Mouse (Mus musculus): ENCODE results near the gene Rab7b.

Rab7b gene

DNA sequence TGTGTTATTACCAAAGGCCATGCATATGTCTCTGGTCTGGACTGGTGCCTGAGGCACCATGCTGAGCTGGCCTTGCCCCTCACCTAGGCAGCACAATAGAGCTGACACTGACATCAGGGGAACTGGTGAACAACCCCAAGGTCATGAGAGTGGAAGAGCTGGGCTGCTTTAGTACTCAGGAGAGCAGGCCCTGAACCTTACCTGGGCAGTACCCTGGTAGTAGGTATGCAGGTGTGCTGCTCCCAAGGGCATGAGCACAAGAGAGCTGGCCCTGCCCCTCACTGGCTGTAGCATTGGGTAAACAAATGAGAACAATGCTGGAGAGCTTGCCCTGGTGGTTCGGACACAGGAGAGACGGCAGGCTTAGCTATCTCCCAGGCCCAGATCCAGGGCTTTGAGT is 6.8 kb downstream of the Rab7b start:
- DNase-seq (ENCODE audit: low read depth, low spot score) = no peak

DNA sequence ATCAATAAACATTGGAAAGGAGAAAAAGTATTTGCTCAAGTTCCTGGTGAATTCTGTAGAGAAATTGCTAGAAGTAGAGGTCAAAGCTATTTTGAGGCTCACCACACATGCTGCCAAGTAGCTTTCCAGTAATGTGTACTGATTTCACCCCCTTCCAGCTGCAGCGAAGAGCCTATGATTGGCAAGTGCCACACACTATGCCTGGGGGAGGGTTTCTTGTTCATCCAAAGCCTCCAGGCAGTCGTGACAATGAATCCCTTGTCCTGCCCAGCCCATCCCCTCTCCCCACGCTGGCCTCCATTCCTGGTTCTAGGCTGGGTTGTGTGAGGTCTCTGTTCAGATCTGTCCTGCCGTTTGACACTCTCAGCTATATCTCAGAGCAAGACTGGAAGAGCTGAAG is 7.8 kb downstream of the Rab7b start:
- no peak for DNase-seq (ENCODE audit: low read depth, low spot score)

DNA sequence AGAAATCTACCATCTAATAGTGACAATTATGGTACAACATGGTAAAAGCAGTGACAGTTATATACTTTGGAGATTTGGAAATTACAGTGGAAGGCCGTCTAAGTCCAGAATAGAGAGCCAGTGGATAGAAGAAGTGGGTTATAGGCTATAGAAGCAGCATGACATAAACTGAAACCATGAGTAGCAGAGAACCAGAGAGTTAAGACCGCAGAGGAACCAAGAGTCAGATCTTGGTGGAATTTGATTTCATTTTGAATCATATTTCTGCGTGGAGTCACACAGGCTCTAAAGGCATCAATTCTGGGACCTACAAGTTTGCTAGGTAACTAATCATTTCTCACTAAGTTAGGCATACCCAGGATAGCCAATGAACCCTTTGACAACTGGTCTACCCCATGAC is 10.3 kb downstream of the Rab7b start:
- no peak for DNase-seq (ENCODE audit: low read depth, low spot score)

DNA sequence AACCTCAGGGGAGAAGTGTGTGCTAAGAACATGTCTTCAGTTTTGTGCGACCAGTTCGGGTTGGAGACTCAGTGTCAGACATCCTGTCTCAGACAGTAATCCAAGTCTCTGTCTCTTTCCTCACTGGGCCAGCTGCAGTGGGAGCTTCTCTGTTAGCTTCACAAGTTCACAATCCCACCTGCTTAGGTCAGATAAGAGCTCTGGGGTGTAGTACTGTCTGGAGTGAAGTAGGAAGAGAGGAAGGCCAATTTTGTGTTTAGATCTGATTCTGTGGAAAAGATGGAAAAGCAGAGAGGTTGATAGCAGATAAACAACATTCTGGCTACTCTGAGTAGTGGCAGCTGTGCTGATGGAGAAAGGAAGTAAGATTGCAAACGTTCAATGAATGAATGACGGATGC is 11.1 kb downstream of the Rab7b start:
- no peak for DNase-seq (ENCODE audit: low read depth, low spot score)

DNA sequence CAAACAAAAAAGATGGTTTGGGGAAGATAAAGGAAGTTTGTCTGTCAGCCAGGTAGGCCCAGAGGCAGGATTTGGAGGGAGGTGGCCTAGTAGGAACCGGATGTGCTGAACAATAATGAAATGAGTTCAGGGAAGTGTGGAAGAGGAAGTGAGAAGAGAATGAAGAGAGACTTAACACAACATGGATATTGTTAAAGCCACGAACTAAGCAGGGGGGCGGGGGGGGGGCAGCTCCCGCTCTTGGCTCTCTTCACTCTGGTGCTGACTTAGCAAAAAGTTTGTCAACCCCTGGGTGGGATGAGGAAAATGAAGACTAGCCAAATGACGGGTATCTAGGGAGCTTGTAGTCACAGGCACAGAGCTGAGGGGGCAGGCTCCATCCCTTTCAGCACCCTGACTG is 12.0 kb downstream of the Rab7b start:
- no peak for DNase-seq (ENCODE audit: low read depth, low spot score)

DNA sequence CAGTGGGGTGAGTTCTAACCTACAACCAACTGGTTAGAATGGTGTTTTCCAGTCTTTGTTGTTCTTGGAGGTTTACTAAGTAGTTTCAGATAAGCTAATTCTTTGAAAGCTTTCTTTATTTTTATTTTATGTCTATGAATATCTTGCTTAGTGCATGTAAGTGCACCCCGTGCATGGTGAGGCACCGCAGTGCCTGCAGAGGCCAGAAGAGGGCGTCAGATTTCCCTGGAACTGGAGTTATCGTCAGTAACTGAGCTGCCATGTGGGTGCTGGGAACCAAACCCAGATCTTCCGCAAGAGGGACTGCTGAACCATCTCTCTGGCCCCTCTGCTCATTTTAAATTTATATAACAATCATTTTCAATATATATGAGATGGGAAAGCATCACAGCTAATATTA is 12.9 kb downstream of the Rab7b start:
- DNase-seq (ENCODE audit: low read depth, low spot score) = no peak

DNA sequence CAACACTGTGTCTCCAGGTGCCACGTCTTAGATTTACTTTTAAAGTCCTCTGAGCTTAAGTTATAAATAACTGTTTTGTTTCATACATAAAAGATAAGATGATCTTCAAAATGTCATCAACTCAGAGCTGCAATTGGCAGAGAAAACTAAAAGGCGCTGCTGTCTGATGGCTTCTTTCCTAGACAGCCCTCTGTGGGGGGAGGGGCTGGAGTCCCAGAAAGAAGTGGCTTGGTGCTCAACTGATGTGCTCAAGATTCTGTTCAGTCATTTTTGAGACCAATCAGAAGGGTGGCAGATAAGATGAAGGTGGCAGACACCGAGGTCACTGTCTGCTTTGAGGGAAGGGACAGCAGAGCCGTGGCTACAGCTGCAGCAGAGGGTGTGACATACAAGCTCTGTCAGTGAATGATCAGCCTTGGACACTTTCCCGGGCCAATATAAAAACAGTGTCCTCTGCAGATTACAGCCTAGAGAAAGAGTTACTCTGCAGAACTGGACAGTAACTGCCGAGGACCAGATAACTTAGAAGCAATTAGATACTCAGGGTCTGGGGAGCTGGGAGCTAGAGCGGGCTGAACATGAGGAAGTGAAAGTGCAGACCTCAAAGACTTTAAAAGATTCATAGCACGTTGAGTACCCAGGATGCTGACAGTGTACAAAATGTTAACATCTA is 13.7 kb downstream of the Rab7b start:
- no peak for DNase-seq (ENCODE audit: low read depth, low spot score)

DNA sequence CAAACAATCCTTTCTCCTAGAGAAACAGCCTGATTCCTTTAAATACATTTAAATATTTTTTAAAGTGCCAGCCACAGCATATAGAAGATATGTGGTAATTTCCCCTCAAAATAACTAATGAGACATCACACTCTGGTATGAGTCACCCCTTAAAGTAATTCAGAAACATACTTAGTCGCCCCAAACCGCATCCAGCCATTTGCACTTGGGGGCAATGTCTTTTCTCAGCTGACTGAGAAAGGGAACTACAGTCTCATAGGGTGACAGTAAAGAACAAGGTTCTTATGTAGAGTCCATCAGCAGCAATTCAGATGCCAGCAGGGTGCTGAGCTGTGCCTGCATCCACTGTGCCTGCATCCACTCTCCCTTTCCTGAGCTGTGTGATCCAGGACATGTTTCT is 15.0 kb downstream of the Rab7b start:
- DNase-seq (ENCODE audit: low read depth, low spot score) = no peak

DNA sequence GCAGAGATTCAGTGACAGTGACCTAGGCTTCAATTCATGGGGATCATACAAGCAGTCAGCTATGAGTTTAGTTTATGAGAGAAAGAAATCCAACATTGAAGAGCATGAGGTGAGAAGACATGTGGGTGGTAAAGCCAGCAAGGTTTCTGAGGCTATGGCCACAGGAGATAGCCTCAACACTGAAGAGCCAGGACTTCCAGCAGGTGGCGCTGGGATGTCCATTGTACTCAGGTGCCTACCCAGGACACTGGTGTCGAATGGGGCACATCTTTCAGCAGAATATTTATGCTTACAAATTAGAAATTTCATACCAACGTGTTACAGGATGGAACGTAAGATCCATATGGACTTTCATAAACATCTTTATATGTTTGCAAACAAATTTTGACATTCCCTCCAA is 19.8 kb downstream of the Rab7b start:
- DNase-seq (ENCODE audit: low read depth, low spot score) = peak; percentile 77

DNA sequence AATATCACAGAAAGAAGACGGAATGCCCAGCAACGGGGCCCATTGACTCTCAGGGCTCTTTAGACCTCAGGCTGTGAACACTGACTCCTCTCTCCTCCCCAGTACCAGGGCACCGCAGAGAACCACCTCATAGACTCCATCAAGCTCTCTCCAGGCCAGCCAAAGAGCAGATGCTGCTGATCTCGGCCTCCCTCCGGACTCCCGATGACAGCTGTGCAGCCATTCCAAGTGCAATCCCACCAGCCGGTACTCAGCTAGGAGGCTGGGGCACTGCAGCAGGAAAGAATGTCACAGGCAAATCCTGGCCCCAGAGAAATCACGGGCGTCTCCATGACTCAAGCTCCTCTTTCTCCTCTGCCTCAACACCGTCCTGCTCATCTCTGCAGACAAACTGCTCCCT is 23.0 kb downstream of the Rab7b start:
- DNase-seq (ENCODE audit: low read depth, low spot score) = no peak

DNA sequence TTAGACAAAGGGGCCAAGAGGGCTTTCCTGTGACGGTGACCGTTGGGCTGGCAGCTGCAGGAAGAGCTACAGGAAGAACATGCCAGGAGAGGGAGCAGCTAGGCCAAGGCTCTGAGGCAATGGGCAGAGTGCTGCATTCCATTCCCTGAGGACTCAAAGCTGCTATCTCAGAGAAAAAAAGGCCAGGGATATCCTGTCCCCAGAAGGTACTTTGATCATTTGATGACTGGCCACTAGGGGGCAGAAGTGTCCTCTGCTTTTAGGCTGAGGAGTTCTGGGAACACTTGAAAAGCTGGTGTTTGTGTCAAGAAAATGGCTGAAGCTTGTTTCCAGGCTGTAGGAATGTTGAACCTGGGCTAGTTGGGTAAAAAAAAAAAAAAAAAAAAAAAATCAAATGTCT is 23.9 kb downstream of the Rab7b start:
- DNase-seq (ENCODE audit: low read depth, low spot score) = peak; percentile 94

DNA sequence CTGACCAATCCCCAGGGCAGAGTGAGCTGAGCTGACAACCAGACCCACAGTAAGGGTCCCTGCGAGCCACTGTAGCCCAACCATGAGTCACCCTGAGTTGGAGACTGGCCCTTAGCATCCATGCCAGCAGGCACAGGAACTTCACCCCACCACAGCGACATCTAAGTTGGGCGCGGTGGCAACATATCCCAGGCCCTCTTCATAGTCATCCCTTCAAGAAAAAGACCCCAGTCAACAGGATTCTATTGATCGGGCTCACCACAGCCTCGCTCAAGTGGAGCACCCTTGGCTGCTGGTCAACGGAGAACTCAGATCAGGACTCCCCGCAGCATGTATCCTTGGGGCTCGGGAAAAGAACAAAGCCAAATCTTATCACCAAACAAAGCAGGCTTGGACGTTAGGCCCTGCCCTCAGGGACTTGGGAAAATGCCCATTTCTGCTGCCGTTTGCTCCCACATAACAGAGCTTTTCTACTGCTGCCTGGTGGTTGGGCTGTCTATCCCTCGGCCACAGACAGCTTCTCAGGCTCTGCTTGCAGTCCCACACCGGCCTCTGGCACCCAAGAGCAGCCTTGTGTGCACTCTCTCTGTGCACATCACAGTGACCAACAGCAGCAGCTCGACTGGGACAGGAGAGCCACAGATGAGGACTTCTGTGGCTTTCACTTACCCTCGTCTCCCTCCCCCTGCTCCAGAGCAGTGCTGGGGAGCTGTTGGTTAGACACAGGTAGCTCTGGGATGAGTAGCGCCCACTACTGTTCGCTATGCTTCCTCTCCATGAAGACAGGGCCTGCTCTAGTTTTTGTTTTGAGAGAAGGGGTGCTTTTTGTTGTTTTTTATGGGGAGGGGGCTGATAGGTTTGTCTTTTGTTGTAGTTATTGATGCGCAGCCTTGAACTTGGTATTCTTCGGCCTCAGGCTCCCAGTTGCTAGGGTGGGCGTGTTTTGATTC is 26.2 kb downstream of the Rab7b start:
- DNase-seq (ENCODE audit: low read depth, low spot score) = peak; percentile 47

DNA sequence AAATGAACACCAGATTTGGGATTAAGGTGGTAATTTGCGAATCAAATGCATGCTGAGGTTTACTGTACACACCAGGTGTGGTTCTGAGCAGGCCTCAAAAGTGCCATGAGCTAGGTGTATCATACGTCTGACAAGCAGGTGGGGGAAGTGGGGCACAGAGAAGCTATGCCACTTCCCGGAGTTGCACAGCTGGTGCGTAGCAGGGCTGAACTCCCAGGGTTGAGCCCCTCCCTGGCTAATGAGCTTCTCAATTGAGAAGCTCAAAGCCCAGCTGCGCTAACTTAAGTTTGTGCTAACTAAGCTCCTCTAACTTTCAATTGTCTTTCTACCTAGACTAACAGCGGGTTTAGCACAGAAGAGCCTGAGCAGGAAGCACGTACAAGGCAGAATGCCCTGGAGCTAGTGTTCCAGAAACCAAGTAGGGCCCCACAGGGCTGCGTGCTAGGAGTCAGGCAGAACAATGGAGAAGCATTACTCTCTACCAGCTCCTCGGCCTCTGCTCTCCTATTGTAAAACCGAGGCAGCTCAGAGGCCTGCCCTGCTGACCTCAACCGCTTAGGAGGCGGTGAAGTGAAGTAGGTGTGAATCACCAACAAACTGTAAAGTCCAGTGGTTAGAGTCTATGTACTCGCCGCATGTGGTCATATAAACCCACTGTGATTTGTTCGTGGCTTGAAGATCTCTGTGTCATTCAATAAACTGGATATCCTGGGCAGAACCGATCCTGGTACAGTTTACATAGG is 30.6 kb downstream of the Rab7b start:
- DNase-seq (ENCODE audit: low read depth, low spot score) = no peak

DNA sequence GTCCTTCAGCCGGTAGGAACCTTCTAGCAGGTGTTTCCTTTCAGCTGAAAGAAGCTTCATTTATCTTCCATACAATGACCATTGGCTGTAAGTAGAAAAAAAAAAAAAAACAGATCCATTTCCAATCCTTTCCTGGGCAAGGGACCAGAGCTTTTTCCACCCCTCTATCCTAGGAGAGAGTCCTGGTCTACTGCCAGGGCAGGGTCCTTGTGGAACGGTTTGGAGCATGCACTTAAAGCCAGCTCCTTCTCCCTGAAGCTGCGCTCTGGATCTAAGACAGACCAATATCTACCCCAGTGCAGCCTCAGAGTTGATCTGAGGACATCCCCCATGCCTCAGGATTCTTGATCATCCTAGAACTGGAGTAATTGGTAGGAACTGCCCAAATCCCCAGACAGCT is 33.5 kb downstream of the Rab7b start:
- no peak for DNase-seq (ENCODE audit: low read depth, low spot score)

DNA sequence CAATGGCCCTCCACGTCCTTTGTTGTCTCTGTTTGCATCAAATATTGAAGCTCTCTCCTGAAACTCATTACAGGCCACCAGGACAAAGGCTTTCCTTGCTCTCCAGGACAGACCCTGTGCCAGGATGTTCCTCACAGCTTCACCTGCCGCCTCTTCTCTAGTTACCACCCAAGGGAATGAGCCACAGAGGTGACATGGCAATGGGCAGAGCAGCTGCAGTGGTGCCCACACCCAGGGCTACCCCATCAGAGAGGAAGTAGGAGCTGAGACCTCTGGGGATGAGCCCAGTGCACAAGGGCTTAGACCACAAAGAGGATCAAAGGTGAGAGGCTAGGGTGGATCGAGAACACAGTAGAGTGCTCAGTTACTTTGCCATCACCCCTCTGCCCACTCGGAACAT is 35.1 kb downstream of the Rab7b start:
- DNase-seq (ENCODE audit: low read depth, low spot score) = no peak

DNA sequence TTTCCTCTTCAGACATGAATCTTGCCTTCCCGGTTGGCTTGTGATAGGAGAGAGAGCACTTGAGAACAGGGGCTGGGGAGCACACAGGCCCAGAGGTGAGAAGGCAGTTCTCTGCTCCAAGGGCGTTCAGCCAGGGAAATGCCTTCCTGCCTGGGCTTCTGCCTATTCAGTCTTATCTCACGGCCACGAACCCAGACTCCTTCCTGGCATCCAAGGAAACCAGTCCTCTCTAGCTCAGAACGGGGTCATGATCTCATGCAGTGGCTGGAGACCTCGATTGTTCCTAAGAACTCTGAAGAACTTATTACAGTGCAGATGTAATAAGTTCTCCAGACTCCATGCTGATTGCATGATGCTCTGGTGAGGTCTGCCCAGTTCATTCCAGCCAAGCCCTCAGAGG is 38.1 kb downstream of the Rab7b start:
- no peak for DNase-seq (ENCODE audit: low read depth, low spot score)

DNA sequence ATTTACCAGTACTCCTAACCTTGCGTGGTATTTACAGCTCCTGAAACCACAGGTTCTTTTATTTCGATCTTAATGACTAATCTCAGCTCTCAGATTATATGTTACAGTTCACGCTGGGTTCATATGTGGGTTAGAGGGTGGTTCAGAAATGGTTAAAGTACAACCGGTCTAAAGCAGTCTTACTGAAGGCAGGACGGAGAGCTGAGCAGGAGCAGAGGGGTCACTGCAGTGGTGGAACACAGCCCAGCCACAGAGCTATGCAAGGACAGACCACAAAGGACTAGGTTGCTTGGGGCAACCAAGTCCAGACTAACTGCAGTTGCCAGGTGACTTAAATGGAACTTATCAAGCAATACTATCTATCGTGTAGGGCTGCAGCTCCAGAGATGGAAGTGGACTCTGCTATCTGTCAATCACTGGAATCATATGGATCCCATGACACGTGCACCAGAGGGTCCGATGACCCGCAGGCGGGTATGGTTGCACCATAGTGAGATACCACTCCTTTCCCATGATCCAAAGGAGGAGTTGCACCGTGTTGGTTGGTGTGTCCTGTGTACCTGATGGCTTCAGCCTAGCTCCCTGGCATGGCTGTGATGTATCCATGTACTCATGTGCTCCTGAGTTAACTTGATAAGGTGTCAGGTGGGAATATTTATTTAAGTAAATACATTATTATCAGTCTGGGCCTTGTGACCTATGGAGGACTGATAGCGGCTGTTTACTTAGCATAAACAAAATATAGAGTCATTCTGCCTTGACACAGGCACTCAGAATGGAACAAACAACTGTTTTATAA is 42.3 kb downstream of the Rab7b start:
- DNase-seq (ENCODE audit: low read depth, low spot score) = peak; percentile 49

DNA sequence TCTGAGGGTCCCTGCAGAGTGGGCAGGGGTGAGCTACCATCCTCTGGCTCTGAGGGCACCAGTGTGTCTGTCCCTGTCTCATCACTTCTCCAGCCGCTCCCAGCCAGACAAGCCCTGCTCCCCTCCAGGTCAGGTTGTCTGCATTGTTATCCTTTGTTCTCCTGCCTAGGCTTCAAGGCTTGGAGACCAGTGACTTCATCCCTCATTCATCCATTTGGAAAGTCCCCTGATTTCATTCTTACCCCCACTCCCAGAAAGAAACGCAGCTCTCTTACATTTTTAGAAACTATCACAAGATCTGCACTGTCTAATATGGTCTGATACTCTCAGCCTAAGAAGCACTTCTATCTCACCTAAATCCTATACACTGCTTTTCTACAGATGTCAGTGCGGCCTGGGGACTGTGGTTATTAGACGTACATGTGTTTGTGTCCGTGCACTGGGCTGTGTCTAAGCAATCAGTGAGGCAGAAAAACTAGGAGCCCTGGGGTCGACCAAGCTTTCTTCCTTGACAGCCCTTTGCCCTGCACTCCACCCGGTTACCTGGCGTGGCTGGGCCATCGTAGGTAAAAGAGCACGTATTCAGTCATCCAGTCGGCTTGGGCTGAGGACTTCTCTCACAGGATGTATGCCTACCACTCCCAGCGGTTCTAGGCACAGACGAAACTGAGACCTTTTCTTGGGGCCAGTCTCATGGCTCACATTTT is 45.1 kb downstream of the Rab7b start:
- peak; percentile 58 for DNase-seq (ENCODE audit: low read depth, low spot score)

DNA sequence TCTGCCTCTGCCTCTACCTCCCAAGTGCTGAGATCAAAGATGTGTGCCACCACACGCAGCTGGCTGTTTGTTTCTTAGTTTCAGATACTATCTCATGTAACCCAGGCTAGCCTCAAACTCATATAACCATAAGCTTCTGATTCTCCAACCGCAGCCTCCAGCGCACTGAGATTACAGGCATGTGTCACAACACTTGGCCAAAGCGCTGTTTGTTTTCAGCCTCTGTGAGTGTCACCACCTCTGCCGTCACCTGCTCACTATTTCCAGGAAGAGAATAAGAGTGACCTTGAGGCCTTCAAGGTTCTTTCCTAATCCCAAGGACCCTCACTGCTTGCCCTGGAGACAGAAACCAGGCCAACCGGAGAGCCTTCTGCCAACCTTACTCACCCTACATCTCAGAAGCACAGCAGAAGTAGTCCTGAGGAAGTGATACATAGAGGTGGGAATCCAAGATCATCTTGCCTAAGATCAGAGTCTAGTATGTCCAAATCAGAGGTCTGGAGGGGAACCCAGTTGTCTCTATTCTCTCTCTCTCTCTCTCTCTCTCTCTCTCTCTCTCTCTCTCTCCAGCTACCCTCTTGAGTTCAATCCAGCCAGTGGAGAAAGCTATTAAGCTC is 46.3 kb downstream of the Rab7b start:
- no peak for DNase-seq (ENCODE audit: low read depth, low spot score)

DNA sequence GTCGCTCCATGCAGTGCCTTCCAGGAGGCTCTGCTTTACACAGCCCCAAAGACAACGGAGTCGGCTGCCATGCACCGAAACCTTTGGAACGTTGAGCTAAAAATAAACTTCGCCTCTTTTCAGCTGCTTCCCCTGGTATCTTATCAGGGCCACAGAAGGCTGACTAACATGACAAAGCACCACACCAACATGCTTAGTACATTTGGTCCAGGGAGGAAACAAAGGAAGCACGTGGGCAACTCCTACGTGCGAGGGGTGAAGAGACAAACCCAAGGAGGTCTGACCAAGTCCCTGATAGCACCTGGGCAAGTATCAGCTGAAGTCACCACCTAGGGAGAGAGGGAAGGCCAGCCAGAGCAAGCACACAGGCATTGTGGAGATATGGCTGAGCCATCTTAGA is 48.0 kb downstream of the Rab7b start:
- DNase-seq (ENCODE audit: low read depth, low spot score) = no peak

DNA sequence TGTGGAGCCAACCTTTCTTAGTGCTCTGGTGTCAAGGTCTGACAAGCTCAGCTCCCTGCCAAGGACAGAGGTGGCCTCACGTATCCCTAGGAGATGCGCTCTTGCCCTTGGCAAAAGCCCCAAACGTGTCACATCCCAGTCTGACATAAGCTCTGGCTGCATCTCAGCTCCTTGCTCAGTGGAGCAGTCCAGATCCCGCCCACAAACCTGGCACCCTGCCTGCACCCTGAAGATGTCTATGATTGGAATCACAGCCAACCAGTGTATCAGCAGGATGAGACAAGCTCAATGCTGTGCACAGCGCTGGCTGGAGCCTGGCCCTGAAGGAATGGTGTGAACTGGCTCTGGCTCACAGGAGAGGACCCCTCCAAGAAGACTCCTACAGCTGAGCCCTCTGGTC is 48.8 kb downstream of the Rab7b start:
- peak; percentile 90 for DNase-seq (ENCODE audit: low read depth, low spot score)
